Mouse (Mus musculus): ENCODE results near the gene Aftph.

Aftph gene

GRCm38 (mm10) chr11:20646986-20647726 lies 94.2 kb downstream of the Aftph start:
- no peak for DNase-seq

- no peak for DNase-seq
Observed at GRCm38 (mm10) chr11:20646142-20646541, 95.2 kb downstream of the Aftph start.

GRCm38 (mm10) chr11:20645521-20645920 lies 95.9 kb downstream of the Aftph start:
- no peak for DNase-seq

GRCm38 (mm10) chr11:20644872-20645271 lies 96.5 kb downstream of the Aftph start:
- DNase-seq = no peak

GRCm38 (mm10) chr11:20644166-20644565 lies 97.2 kb downstream of the Aftph start:
- DNase-seq = no peak

GRCm38 (mm10) chr11:20643161-20643560 lies 98.2 kb downstream of the Aftph start:
- DNase-seq = no peak

GRCm38 (mm10) chr11:20642321-20642720 lies 99.1 kb downstream of the Aftph start:
- no peak for DNase-seq

- no peak for DNase-seq
Observed at GRCm38 (mm10) chr11:20639918-20640447, 101.4 kb downstream of the Aftph start.

- DNase-seq = peak; percentile 83
Observed at GRCm38 (mm10) chr11:20638841-20639240, 102.5 kb downstream of the Aftph start.

- DNase-seq = no peak
Observed at GRCm38 (mm10) chr11:20637060-20637459, 104.3 kb downstream of the Aftph start.

- DNase-seq = no peak
Observed at GRCm38 (mm10) chr11:20636114-20636513, 105.3 kb downstream of the Aftph start.

GRCm38 (mm10) chr11:20635646-20636045 lies 105.7 kb downstream of the Aftph start:
- DNase-seq = no peak
